Mouse (Mus musculus) frontal cortex, postnatal 10 days (tissue): ENCODE data around the gene Lnpk.

ENCODE experiments used
- DNase-seq, 2 experiments: peaks; one replicate each; pipeline ENCODE4 v3.0.0; 2022; ENCODE audit warnings: low spot score in 2 of 2, mixed read lengths in 1 of 2

The Lnpk gene

DNA sequence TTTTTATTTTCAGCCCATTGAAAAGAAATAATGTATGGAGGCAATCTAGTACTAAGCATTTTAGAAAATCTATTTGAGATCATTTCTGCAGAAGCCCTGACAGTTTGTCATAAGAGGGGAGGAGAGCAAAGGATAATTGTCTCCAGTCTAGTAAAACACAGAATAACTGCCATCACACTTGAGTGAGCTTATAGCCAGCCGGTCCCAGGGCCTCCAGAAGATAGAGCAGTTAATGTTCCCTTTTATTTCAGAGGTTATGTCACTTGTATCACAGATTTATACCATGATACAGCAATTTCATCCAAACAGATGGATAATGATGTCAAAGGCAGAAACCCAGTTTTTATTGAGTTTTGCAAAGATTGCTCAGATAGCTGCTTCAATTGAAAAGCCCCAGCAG lies 89.0 kb downstream of the Lnpk start:
- DNase-seq: no peak

- no peak for DNase-seq
Observed at GRCm38 (mm10) chr2:74488443-74488842, 90.8 kb downstream of the Lnpk start.

DNA sequence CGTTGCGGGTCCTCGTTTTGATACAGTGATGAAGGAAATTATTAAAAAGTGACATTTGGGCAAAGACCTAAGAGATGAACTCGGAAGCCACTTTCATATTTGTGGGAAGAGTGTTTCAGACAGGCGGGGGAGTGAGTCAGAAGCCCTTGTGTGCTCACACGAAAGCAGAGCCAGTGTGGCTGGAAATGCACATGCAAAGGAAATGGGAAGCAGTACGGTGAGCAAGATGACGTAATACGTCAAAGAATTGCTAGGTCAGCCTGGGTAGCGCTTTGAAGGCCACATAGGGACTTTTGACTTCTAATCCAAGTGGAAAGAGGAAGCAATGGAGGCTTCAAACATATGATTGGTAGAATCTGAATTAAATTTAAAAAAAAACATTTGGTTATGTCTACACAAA lies 96.6 kb downstream of the Lnpk start:
- DNase-seq: no peak

DNA sequence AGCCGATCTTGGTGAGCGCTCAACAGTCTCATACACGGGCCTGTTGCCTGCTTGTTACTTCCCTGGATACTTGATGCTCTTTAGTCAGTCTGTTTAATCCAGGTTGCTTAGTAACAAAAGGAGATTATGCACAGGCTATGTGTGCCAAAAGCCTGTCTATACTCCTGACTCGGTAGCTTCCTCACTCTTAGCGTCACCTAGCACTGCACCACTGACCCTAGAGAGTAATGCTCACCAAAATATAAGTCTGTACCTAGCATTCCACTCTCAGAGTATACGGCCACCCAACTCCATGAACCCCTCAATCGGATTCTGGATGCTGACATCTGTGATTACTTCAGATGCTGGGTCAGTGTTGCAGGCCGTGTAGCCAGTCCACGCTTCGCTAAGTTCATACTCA lies 97.1 kb downstream of the Lnpk start:
- no peak for DNase-seq
